30 mouse cellular contexts compared by ENCODE assay signal in the genomic region with DNA sequence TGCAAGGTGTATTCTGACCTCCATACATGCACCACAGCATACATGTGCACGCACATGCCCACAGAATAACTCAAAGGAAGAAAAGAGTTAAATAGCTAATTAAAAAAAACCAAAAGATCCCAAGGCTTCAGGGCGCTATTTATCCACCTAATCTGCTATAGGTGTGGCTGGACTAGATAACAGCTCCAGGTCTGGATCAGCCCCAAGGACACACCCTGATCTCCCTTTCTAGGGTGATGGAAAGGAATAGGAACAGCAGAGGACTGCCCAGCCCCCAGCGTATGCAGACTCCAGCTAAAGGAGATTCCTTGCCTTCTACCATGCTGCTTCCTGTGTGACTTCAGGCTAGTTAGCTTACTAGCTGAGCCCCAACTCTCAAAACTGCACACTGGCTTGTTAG. TPM values are rescaled to one million over a fixed set of nuclear protein-coding genes. Genes with fewer than 3 reads are reported as not detected.
DNase-seq lines count a peak whose midpoint lies in the region; ATAC-seq and TF ChIP-seq lines count a peak whose summit lies in the region.
"Had no signal": no experiment of that assay in that cellular context is flagged by ENCODE, and none has a peak within 500 bp of the region (broad histone marks: within the 10 kb centered on the region; RNA-seq: fewer than 3 reads in every experiment).

No protein-coding gene starts in this region.

- TF ChIP-seq POLR2A in MEL (IDR thresholded peaks at IDR 0.05; ENCODE audit: control insufficient read depth in 1 of 2, insufficient read depth in 1 of 2, low read depth in 1 of 2, low read length in 2 of 2, poor library complexity in 1 of 2) = peak in 1 of 2 experiments; percentile 24; a peak in 1 of 4 replicates

- no peak overlapping the region for H3K9ac ChIP-seq in liver, embryonic 13.5 days
- H3K9ac ChIP-seq in MEL (ENCODE audit: control insufficient read depth, low read depth, low read length, poor library complexity, severe bottlenecking) = no peak overlapping the region
- H3K9ac ChIP-seq: embryonic facial prominence, embryonic 13.5 days; embryonic facial prominence, embryonic 15.5 days; forebrain, embryonic 12.5 days had no signal

- DNase-seq in liver, embryonic 13.5 days = no peak
- no peak for DNase-seq in liver
- DNase-seq in ES-CJ7 (ENCODE audit: low read depth, low spot score) = peak; percentile 27
- peak; percentile 30 for DNase-seq in MEL (ENCODE audit: low read depth, low spot score)
- DNase-seq in Muller cell, postnatal 12 days (ENCODE audit: inconsistent ontology term) = no peak
- no peak for DNase-seq in yolk sac, embryonic 10.5 days (ENCODE audit: low spot score)
- DNase-seq: adrenal gland, adult 2 months; adrenal gland, postnatal 10 days; adrenal gland, postnatal 25 days; cerebellum, adult 11 months; cerebellum, adult 18-20 months; cerebellum, adult 8-10 months; cerebellum, adult 9-11 months; cerebellum, postnatal 14 days; cerebellum, postnatal 36 days; embryo, embryonic 11 days had no signal

- 0 out of 2 replicates have a peak, but pooled peaks have one; percentile 41 for ATAC-seq in liver, embryonic 13.5 days (ENCODE audit: low read depth)
- ATAC-seq in megakaryocyte-erythroid progenitor cell, adult 5-6 weeks (replicated peaks; ENCODE audit: low FRiP score, low TSS enrichment, poor library complexity, severe bottlenecking) = peak; percentile 39
- ATAC-seq: forebrain, embryonic 14.5 days; forebrain, embryonic 16.5 days; Patski had no signal

- no peak overlapping the region for H3K27ac ChIP-seq in liver, embryonic 13.5 days
- no peak overlapping the region for H3K27ac ChIP-seq in MEL (ENCODE audit: control insufficient read depth, low read depth, low read length)
- H3K27ac ChIP-seq: embryonic facial prominence, embryonic 13.5 days; embryonic facial prominence, embryonic 15.5 days; forebrain, embryonic 10.5 days; forebrain, embryonic 12.5 days had no signal

- H3K9me3 ChIP-seq in liver, embryonic 13.5 days (replicated peaks) = no peaks in the 10 kb centered on the region
- no peaks in the 10 kb centered on the region for H3K9me3 ChIP-seq in MEL (replicated peaks; ENCODE audit: insufficient read depth, low read length)
- H3K9me3 ChIP-seq: embryonic facial prominence, embryonic 13.5 days; embryonic facial prominence, embryonic 15.5 days; forebrain, embryonic 10.5 days; forebrain, embryonic 12.5 days; G1E had no signal

- TF ChIP-seq RAD21 in MEL (IDR thresholded peaks at IDR 0.05; ENCODE audit: low read depth, low read length) = no peak

- TF ChIP-seq CTCF in MEL (IDR thresholded peaks at IDR 0.05 in 2 of 3, conservative IDR thresholded peaks at IDR 0.05 in 1 of 3; ENCODE audit: control insufficient read depth in 1 of 3, insufficient read depth in 1 of 3, low read depth in 2 of 3, low read length in 3 of 3, poor library complexity in 1 of 3, severe bottlenecking in 1 of 3) = no peak

- no peak overlapping the region for H3K4me3 ChIP-seq in liver, embryonic 13.5 days (replicated peaks)
- no peak overlapping the region for H3K4me3 ChIP-seq in MEL (ENCODE audit: control insufficient read depth in 1 of 2, insufficient read depth in 1 of 2, low read depth in 2 of 2, low read length in 2 of 2)
- H3K4me3 ChIP-seq: embryonic facial prominence, embryonic 13.5 days; embryonic facial prominence, embryonic 15.5 days; erythroblast, embryonic 14.5 days; forebrain, embryonic 10.5 days; forebrain, embryonic 12.5 days had no signal

- no peak overlapping the region for H3K4me2 ChIP-seq in liver, embryonic 13.5 days
- H3K4me2 ChIP-seq: embryonic facial prominence, embryonic 13.5 days; embryonic facial prominence, embryonic 15.5 days; forebrain, embryonic 12.5 days had no signal

- no peaks in the 10 kb centered on the region for H3K79me2 ChIP-seq in MEL (ENCODE audit: control insufficient read depth, insufficient read depth, low read length, poor library complexity)

- peaks cover 32% of the 10 kb centered on the region for H3K36me3 ChIP-seq in liver, embryonic 13.5 days
- H3K36me3 ChIP-seq in MEL (ENCODE audit: control insufficient read depth in 1 of 2, insufficient read depth in 2 of 2, low read length in 2 of 2) = peaks cover 0 to 17% of the 10 kb centered on the region in 2 experiments; a peak in 2 of 4 replicates

- peak in 1 of 2 experiments; percentile 68; a peak in 3 of 4 replicates for TF ChIP-seq EP300 in MEL (IDR thresholded peaks at IDR 0.05; ENCODE audit: low read depth in 1 of 2, low read length in 2 of 2)

- H3K27me3 ChIP-seq in liver, embryonic 13.5 days = no peaks in the 10 kb centered on the region
- H3K27me3 ChIP-seq in MEL (ENCODE audit: control insufficient read depth in 1 of 2, insufficient read depth in 2 of 2, low read length in 2 of 2) = no peaks in the 10 kb centered on the region
- H3K27me3 ChIP-seq: embryonic facial prominence, embryonic 13.5 days; embryonic facial prominence, embryonic 15.5 days; forebrain, embryonic 12.5 days had no signal

- peaks cover 14% of the 10 kb centered on the region for H3K4me1 ChIP-seq in liver, embryonic 13.5 days (replicated peaks)
- peaks cover 4 to 9% of the 10 kb centered on the region in 2 experiments for H3K4me1 ChIP-seq in MEL (ENCODE audit: control insufficient read depth in 1 of 2, insufficient read depth in 2 of 2, low read length in 2 of 2)
- H3K4me1 ChIP-seq: embryonic facial prominence, embryonic 13.5 days; embryonic facial prominence, embryonic 15.5 days; forebrain, embryonic 10.5 days; forebrain, embryonic 12.5 days had no signal

- WGBS in liver, embryonic 13.5 days (ENCODE audit: insufficient replicate concordance) = 67% methylated on average over 3 of the region's 3 CpGs

TF ChIP-seq in MEL, 35 proteins besides CTCF, POLR2A, EP300 and RAD21 (continues in another document):
- TF ChIP-seq USF1 (IDR thresholded peaks at IDR 0.05; ENCODE audit: low read depth, low read length) (no peak), ZC3H11A (IDR thresholded peaks at IDR 0.05; ENCODE audit: low read depth, low read length) (no peak), MXI1 (IDR thresholded peaks at IDR 0.05; ENCODE audit: low read depth, low read length) (no peak), USF2 (IDR thresholded peaks at IDR 0.05; ENCODE audit: borderline replicate concordance in 1 of 2, insufficient read depth in 1 of 2, low read depth in 1 of 2, low read length in 2 of 2) (no peak), MAX (IDR thresholded peaks at IDR 0.05; ENCODE audit: low read length) (no peak), RCOR1 (IDR thresholded peaks at IDR 0.05; ENCODE audit: low read depth, low read length) (0 out of 2 replicates have a peak, but pooled peaks have one; percentile 12), SMC3 (IDR thresholded peaks at IDR 0.05; ENCODE audit: low read depth, low read length) (no peak), JUND (IDR thresholded peaks at IDR 0.05; ENCODE audit: low read depth, low read length) (no peak), ETS1 (IDR thresholded peaks at IDR 0.05; ENCODE audit: low read depth, low read length) (peak; percentile 45; the same call in 1 of the 2 replicates), HCFC1 (IDR thresholded peaks at IDR 0.05; ENCODE audit: low read depth, low read length) (no peak), UBTF (IDR thresholded peaks at IDR 0.05; ENCODE audit: borderline replicate concordance, insufficient read depth, low read depth, low read length) (no peak), TCF12 (IDR thresholded peaks at IDR 0.05; ENCODE audit: low read depth, low read length) (0 out of 2 replicates have a peak, but pooled peaks have one; percentile 21), ELF1 (IDR thresholded peaks at IDR 0.05; ENCODE audit: low read depth, low read length) (no peak), ZNF384 (IDR thresholded peaks at IDR 0.05; ENCODE audit: low read depth, low read length) (no peak), KAT2A (conservative IDR thresholded peaks at IDR 0.05; ENCODE audit: low read depth, low read length) (no peak), MEF2A (IDR thresholded peaks at IDR 0.05; ENCODE audit: extremely low read depth, insufficient replicate concordance, low read depth, low read length, poor library complexity, severe bottlenecking) (no peak), NRF1 (IDR thresholded peaks at IDR 0.05; ENCODE audit: insufficient read depth, low read depth, low read length, poor library complexity, severe bottlenecking) (no peak), TBP (IDR thresholded peaks at IDR 0.05; ENCODE audit: low read depth, low read length) (no peak), CHD2 (IDR thresholded peaks at IDR 0.05; ENCODE audit: low read length) (no peak), POLR2AphosphoS2 (IDR thresholded peaks at IDR 0.05; ENCODE audit: low read length) (peak; percentile 54; the same call in 1 of the 2 replicates), MAFK (IDR thresholded peaks at IDR 0.05; ENCODE audit: borderline replicate concordance, low read depth, low read length) (no peak), MAZ (IDR thresholded peaks at IDR 0.05; ENCODE audit: low read depth, low read length) (no peak), ZMIZ1 (IDR thresholded peaks at IDR 0.05; ENCODE audit: low read depth, low read length) (no peak), POLR2AphosphoS5 (IDR thresholded peaks at IDR 0.05; ENCODE audit: borderline replicate concordance, low read depth, low read length) (no peak), NELFE (IDR thresholded peaks at IDR 0.05; ENCODE audit: low read depth, low read length) (no peak), CHD1 (IDR thresholded peaks at IDR 0.05; ENCODE audit: low read depth, low read length) (no peak), MYB (IDR thresholded peaks at IDR 0.05; ENCODE audit: low read depth, low read length) (peak; percentile 12; the same call in 1 of the 2 replicates)

RNA-seq across cellular contexts. Expression of gene Gm38100, which starts 8.1 kb away (rescaled TPM):
- polyA plus RNA-seq in liver, embryonic 13.5 days (2015; fragmentation: Nextera tagmentation; extraction: Ambion mirVana) = 0.08 TPM in 1 of 2 replicates, not detected in the other
- 0.15 and 0.16 TPM in 2 replicates for total RNA-seq in MEL (2012; rRNA removed)
- polyA plus RNA-seq in MEL (2012; ENCODE audit: insufficient read depth in 1 of 2, insufficient read length in 2 of 2, low read depth in 1 of 2, low replicate concordance in 2 of 2, missing spikeins in 1 of 2) = under 1 TPM in 1 of 2 experiments, not detected in 1; 0.24 TPM
- 1.1 TPM in 1 of 2 replicates, not detected in the other for total RNA-seq in megakaryocyte-erythroid progenitor cell, adult 5-6 weeks (2014; fragmentation: Nextera tagmentation)
- total RNA-seq in megakaryocyte-erythroid progenitor cell, adult 5-6 weeks (2017) = not detected in 2 replicates
- total RNA-seq: adrenal gland, adult 2 months; adrenal gland, postnatal 10 days; adrenal gland, postnatal 25 days; adrenal gland, postnatal 4 days; common myeloid progenitor, adult 5-6 weeks had no signal
- polyA plus RNA-seq: adrenal gland, adult 2 months; brain, embryonic 14.5 days; C2C12; erythroblast, embryonic 14.5 days; forebrain, embryonic 14.5 days; G1E; Patski had no signal

RNA-seq across cellular contexts. Expression of gene Exo1, which starts 31.7 kb away (rescaled TPM):
- 55.8 and 69.8 TPM in 2 replicates for polyA plus RNA-seq in liver, embryonic 13.5 days (2015; fragmentation: Nextera tagmentation; extraction: Ambion mirVana)
- total RNA-seq in MEL (2012; rRNA removed) = 61.9 and 74.2 TPM in 2 replicates
- polyA plus RNA-seq in MEL (2012; ENCODE audit: insufficient read depth in 1 of 2, insufficient read length in 2 of 2, low read depth in 1 of 2, low replicate concordance in 2 of 2, missing spikeins in 1 of 2) = 1,000 to 10,000 TPM in 1 of 2 experiments, 10 to 100 TPM in 1; 82.9 to 1,192 TPM
- total RNA-seq in megakaryocyte-erythroid progenitor cell, adult 5-6 weeks (2014; fragmentation: Nextera tagmentation) = 60.4 and 84.6 TPM in 2 replicates
- 40.3 and 44.2 TPM in 2 replicates for total RNA-seq in megakaryocyte-erythroid progenitor cell, adult 5-6 weeks (2017)

Comparison
In these comparisons a context has a peak if more than half of its experiments do, and no peak if none do; other contexts are left out.
1. DNase-seq: peak in ES-CJ7 (single experiment) and MEL (single experiment); none in liver, embryonic 13.5 days (single experiment), liver (single experiment), Muller cell, postnatal 12 days (single experiment) and yolk sac, embryonic 10.5 days (single experiment).